Mouse (Mus musculus) CD4-positive, CD25-positive, alpha-beta regulatory T cell, adult 9 weeks (primary cell): ENCODE results near the gene Amelx. TPM values are rescaled to one million over a fixed set of nuclear protein-coding genes. Genes with fewer than 3 reads are reported as not detected.

ENCODE experiments used
- polyA plus RNA-seq: library from polyadenylated mRNA; unstranded; fragments of 100-300 nt; shearing (Covaris generic); gene quantifications from one replicate; pipeline ENCODE4 v1.2.1, GENCODE M21; 2017

Amelx gene
- polyA plus RNA-seq = not detected

GRCm38 (mm10) chrX:169187100-169187499 lies at the start of gene Amelx:
Amelx (minus strand) TSS chrX:169187200.

Other genes with a start within 250 kb of the Amelx start
- gene Hccs, start 133.2 kb upstream of the Amelx start, polyA plus RNA-seq = 5.7 TPM